18 mouse cellular contexts compared by ENCODE assay signal in the genomic region with DNA sequence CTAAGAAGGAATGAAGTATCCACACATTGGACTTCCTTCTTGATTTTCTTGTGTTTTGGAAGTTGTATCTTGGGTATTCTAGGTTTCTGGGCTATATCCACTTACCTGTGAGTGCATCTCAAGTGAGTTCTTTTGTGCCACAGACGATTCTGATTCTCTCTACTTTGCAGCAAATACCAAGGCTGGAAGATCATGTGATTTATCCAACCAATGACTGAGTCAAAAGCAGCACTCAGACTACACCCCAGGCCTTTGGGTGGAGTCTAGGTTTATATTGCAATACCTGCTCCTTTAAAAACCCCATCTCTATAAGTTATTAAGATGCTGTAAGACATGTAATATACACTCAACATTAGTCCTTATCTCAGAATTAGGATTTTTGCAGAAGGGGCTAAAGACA.
"Had no signal": no experiment of that assay in that cellular context is flagged by ENCODE, and none has a peak within 500 bp of the region (broad histone marks: within the 10 kb centered on the region; RNA-seq: fewer than 3 reads in every experiment).

No protein-coding gene starts in this region.

- H3K27ac ChIP-seq: layer of hippocampus, adult 2 months; limb, embryonic 10.5 days; limb, embryonic 13.5 days; liver, embryonic 12.5 days; liver, embryonic 15.5 days; lung, embryonic 15.5 days; stomach, embryonic 15.5 days had no signal

- ATAC-seq: liver, embryonic 12.5 days had no signal

- DNase-seq: kidney, adult 18-20 months; kidney, adult 9 months; kidney, postnatal 14 days; layer of hippocampus, adult 9-11 months; liver; lung, adult 18-20 months; lung, postnatal 10 days; lung, postnatal 36 days; midbrain, embryonic 14.5 days; thymus, adult 18-20 months; thymus, postnatal 4 days had no signal

- H3K4me1 ChIP-seq: limb, embryonic 10.5 days; limb, embryonic 13.5 days; liver, embryonic 12.5 days; liver, embryonic 15.5 days; lung, embryonic 15.5 days; stomach, embryonic 15.5 days had no signal

- H3K4me3 ChIP-seq: layer of hippocampus, adult 2 months; limb, embryonic 10.5 days; limb, embryonic 13.5 days; liver, embryonic 12.5 days; liver, embryonic 15.5 days; lung, embryonic 15.5 days; stomach, embryonic 15.5 days had no signal
